Mouse (Mus musculus): ENCODE measurements around the gene Tle1.

Tle1 gene

GRCm38 (mm10) chr4:72162445-72163218 lies 38.1 kb downstream of the Tle1 start:
- DNase-seq: no peak

GRCm38 (mm10) chr4:72160102-72160511 lies 40.6 kb downstream of the Tle1 start:
- DNase-seq: peak in 1 of 2 experiments; percentile 10

- DNase-seq: no peak
Observed at GRCm38 (mm10) chr4:72157931-72158371, 42.8 kb downstream of the Tle1 start.

- no peak for DNase-seq
Observed at GRCm38 (mm10) chr4:72150460-72151131, 50.1 kb downstream of the Tle1 start.

- DNase-seq: no peak
Observed at GRCm38 (mm10) chr4:72146003-72146402, 54.7 kb downstream of the Tle1 start.

GRCm38 (mm10) chr4:72144541-72144940 lies 56.2 kb downstream of the Tle1 start:
- no peak for DNase-seq

GRCm38 (mm10) chr4:72140706-72141105 lies 60.0 kb downstream of the Tle1 start:
- no peak for DNase-seq

- DNase-seq: no peak
Observed at GRCm38 (mm10) chr4:72139475-72140120, 61.1 kb downstream of the Tle1 start.

- DNase-seq: no peak
Observed at GRCm38 (mm10) chr4:72138264-72139080, 62.2 kb downstream of the Tle1 start.

GRCm38 (mm10) chr4:72132646-72133045 lies 68.1 kb downstream of the Tle1 start:
- DNase-seq: no peak

GRCm38 (mm10) chr4:72127596-72127995 lies 73.1 kb downstream of the Tle1 start:
- DNase-seq: no peak

GRCm38 (mm10) chr4:72124790-72125189 lies 75.9 kb downstream of the Tle1 start:
- no peak for DNase-seq

GRCm38 (mm10) chr4:72122837-72123236 lies 77.9 kb downstream of the Tle1 start:
- no peak for DNase-seq

- DNase-seq: no peak
Observed at GRCm38 (mm10) chr4:72122343-72122742, 78.4 kb downstream of the Tle1 start.

GRCm38 (mm10) chr4:72120050-72120449 lies 80.7 kb downstream of the Tle1 start:
- no peak for DNase-seq

GRCm38 (mm10) chr4:72105702-72106101 lies 95.0 kb downstream of the Tle1 start:
- no peak for DNase-seq

GRCm38 (mm10) chr4:72104186-72104585 lies 96.5 kb downstream of the Tle1 start:
- no peak for DNase-seq

- DNase-seq: peak in 1 of 2 experiments; percentile 17
Observed at GRCm38 (mm10) chr4:72087811-72088210, 112.9 kb downstream of the Tle1 start.

GRCm38 (mm10) chr4:72069111-72069534 lies 131.6 kb downstream of the Tle1 start:
- no peak for DNase-seq

GRCm38 (mm10) chr4:72067937-72068336 lies 132.8 kb downstream of the Tle1 start:
- DNase-seq: no peak

Measured in kidney, adult 8-10 months (tissue).